Mouse (Mus musculus) kidney, embryonic 16.5 days (tissue): ENCODE measurements around the gene Slc5a5. TPM values are rescaled to one million over a fixed set of nuclear protein-coding genes. Genes with fewer than 3 reads are reported as not detected.

Source experiments
- ATAC-seq: fragments of 200-750 bp; cut with Nextera tagmentation; 2 replicates; pipeline ENCODE4 v1.8.0; 2017; ENCODE audit warnings: moderate TSS enrichment; ENCODE audit not compliant: low FRiP score, low TSS enrichment
- H3K27ac ChIP-seq: fragments of 300-500 bp; sonication (generic); 2 replicates; pipeline ENCODE4 v1.5.1; 2014; ENCODE audit warnings: low read length
- H3K27me3 ChIP-seq: fragments of 300-500 bp; sonication (generic); 2 replicates; pipeline ENCODE4 v1.6.1; 2014; ENCODE audit warnings: low read length, control low read depth, mixed read lengths; ENCODE audit not compliant: insufficient read depth
- H3K36me3 ChIP-seq: fragments of 300-500 bp; sonication (generic); 2 replicates; pipeline ENCODE4 v1.6.1; 2014; ENCODE audit warnings: low read length, control low read depth, mixed read lengths; ENCODE audit not compliant: insufficient read depth
- H3K4me1 ChIP-seq: fragments of 300-500 bp; sonication (generic); 2 replicates; pipeline ENCODE4 v1.6.1; 2014; ENCODE audit warnings: low read length, control low read depth, mixed read lengths; ENCODE audit not compliant: insufficient read depth
- H3K4me2 ChIP-seq: fragments of 300-500 bp; sonication (generic); replicated peaks from 2 replicates; pipeline ENCODE4 v1.6.1; 2014; ENCODE audit warnings: low read depth, low read length
- H3K4me3 ChIP-seq: fragments of 300-500 bp; sonication (generic); 2 replicates; pipeline ENCODE4 v1.5.1; 2014; ENCODE audit warnings: mild to moderate bottlenecking, low read length
- H3K9ac ChIP-seq: fragments of 300-500 bp; sonication (generic); replicated peaks from 2 replicates; pipeline ENCODE4 v1.6.1; 2014; ENCODE audit warnings: low read length
- H3K9me3 ChIP-seq: fragments of 300-500 bp; sonication (generic); 2 replicates; pipeline ENCODE4 v1.6.1; 2016; ENCODE audit warnings: low read length, control low read depth
- WGBS: fragments of 180-500 bp; shearing (Covaris S2); extraction: QIAGEN DNeasy Blood & Tissue Kit; methylation state at CpG from one replicate; pipeline ENCODE4 v1.1.7; 2014; 5-methylcytosine and 5-hydroxymethylcytosine counted together
- polyA plus RNA-seq: library from polyadenylated mRNA; unstranded; fragments of >200 nt; fragmentation: Nextera tagmentation; extraction: Ambion mirVana; gene quantifications from 2 replicates; pipeline ENCODE4 v1.2.1, GENCODE M21; 2015

The Slc5a5 gene
- polyA plus RNA-seq, 1 experiment from 2014 or later = 0.22 TPM

DNA sequence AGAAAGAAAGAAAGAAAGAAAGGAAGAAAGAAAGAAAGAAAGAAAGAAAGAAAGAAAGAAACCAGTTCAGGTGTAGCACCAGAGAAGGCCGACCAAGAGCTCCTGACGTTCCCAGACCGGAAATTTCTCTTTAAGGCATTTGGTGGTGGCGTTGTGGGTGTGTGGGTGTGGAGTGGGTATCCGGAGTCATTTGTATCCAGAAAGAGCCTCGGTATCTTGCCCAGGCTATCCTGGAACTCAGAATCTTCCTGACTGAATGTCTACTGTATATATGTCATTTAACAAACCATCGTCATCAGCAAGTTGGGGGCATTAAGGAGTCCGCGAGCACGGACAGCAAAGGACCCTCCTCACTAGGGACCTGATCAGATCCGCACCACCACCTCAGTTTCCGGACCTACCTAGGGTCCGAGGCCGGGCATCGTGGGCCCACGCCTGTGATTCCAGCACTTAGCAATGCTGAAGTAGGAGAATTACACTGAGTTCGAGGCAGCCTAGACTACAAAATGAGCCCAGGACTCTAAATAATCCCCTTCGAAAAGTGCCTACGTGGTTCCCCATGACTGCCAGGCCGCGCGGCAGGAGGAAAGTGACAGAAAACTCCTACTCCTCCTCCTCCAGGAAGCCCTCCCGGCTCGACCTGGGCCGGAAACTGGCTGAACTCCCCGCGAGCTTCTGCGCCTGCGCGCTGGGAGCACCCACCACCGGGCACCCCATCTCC, 19.8 kb downstream of the Slc5a5 start:
- H3K36me3 ChIP-seq = no peaks in the 10 kb centered on the region
- H3K27ac ChIP-seq = peak overlapping the region; percentile 93
- H3K9ac ChIP-seq = peak overlapping the region; percentile 86
- 3% methylated on average over 31 of the region's 31 CpGs for WGBS
- ATAC-seq = no peak
- no peaks in the 10 kb centered on the region for H3K27me3 ChIP-seq
- peak overlapping the region; percentile 85 for H3K4me3 ChIP-seq
- H3K9me3 ChIP-seq = no peaks in the 10 kb centered on the region
- H3K4me1 ChIP-seq = peaks cover 20% of the 10 kb centered on the region
- H3K4me2 ChIP-seq = peak overlapping the region; percentile 91

DNA sequence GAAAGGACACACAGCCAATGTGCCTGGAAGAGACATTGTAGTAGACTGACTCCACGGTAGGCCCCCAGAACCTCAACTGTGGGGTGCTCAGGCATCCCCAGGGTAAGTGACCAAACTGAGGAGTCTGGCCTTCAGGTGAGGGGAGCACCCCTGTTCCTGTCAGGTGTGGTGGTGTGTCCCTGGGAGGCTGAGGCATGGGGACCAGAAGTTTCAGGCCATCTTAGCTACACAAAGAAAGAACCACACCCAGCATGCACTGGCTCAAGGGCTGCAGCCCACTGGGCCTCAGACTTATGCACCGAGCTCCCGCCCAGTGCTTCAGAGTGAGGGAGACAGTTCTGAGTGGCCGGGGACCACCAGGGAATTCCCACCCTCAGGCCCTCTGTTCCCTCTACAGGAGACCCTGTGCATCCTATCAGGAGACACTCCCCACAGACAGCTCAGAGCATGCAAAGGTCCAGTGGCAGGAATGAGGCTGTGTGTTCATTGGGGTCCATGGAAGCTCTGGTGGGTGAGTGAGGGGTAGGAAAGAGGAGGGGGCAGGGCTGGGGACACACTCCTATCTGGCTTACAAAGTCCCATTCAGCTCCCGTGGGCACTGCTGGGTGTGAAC, 21.3 kb downstream of the Slc5a5 start:
- Histone ChIP-seq H3K36me3 (no peaks in the 10 kb centered on the region), H3K4me1 (peaks cover 22% of the 10 kb centered on the region), H3K4me3 (no peak overlapping the region), H3K9ac (no peak overlapping the region), H3K27ac (no peak overlapping the region), H3K4me2 (no peak overlapping the region), H3K9me3 (no peaks in the 10 kb centered on the region), H3K27me3 (no peaks in the 10 kb centered on the region)
- no peak for ATAC-seq
- WGBS = 79% methylated on average over 5 of the region's 5 CpGs

DNA sequence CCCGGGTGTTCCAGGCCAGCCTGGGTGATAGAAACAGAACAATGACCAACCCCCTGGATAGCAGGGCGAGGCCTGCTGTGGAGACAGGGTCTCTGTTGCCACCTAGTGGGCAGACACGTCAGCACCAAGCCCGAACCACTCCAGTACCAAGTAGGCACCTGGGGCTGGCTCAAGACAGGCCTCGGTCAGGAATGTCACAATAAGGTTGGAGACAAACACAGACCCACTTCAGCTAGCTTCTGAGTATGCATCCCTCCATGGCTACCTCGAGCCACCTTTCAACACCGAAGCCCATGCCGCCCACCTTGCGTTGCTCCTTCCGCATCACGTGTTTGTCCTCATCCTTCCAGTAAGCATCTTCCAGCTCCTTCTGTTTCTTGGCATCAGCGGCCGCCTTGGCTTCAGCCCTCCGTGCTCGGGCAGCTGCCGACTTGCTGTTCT, 22.9 kb downstream of the Slc5a5 start:
- Histone ChIP-seq H3K27ac (no peak overlapping the region), H3K27me3 (0 out of 2 replicates have a peak, but pooled peaks cover 3% of the 10 kb centered on the region), H3K4me2 (no peak overlapping the region), H3K9ac (no peak overlapping the region), H3K4me1 (peaks cover 32% of the 10 kb centered on the region), H3K4me3 (no peak overlapping the region), H3K9me3 (no peaks in the 10 kb centered on the region), H3K36me3 (no peaks in the 10 kb centered on the region)
- peak; percentile 6; the same call in 1 of the 2 replicates for ATAC-seq
- 46% methylated on average over 16 of the region's 16 CpGs for WGBS

GRCm38 (mm10) chr8:70869199-70869571, 23.4 kb downstream of the Slc5a5 start:
- H3K4me3 ChIP-seq = no peak overlapping the region; the same call in 1 of the 2 replicates
- peak overlapping the region; percentile 51 for H3K4me2 ChIP-seq
- H3K27me3 ChIP-seq = peaks cover 7% of the 10 kb centered on the region
- ATAC-seq = no peak
- H3K36me3 ChIP-seq = no peaks in the 10 kb centered on the region
- peaks cover 36% of the 10 kb centered on the region for H3K4me1 ChIP-seq
- H3K9me3 ChIP-seq = no peaks in the 10 kb centered on the region
- peak overlapping the region; percentile 76 for H3K27ac ChIP-seq
- WGBS = 36% methylated on average over 5 of the region's 5 CpGs
- H3K9ac ChIP-seq = peak overlapping the region; percentile 54; the same call in 1 of the 2 replicates

DNA sequence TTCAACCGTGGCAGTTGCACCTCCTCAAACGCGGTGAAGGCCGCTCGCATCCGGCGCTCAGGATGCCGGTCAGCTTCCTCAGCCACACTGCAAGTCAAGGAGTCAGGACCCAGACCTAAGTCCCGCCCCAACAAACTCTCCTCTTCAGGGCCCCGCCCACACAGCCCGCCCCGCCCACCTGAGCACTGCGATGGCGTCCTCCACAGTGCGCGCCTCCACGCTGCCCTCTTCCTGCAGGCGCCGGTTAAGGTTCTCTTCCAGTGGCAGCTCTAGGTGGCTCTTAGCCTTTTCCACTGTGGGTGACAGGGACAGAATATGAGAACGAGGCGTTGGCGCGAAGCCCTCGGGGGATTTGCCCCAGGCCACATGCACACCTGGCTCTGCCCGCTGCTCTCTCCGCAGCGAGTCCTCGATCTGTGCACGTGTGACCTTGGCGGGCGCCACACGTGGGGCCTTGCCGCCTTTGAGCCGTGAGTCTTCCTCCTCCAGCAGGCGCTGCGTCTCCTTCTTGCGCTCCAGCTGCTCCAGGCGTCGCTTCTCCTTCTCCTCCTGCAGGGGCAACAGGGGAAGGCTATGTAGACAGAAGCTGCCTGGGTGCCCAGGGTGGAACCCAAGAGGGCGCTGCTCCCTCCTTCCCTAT, 23.9 kb downstream of the Slc5a5 start:
- peak overlapping the region; percentile 54 for H3K9ac ChIP-seq
- H3K27me3 ChIP-seq = peaks cover 10% of the 10 kb centered on the region
- H3K9me3 ChIP-seq = no peaks in the 10 kb centered on the region
- 17% methylated on average over 40 of the region's 40 CpGs for WGBS
- H3K36me3 ChIP-seq = no peaks in the 10 kb centered on the region
- peak; percentile 9; the same call in 1 of the 2 replicates for ATAC-seq
- peak overlapping the region; percentile 51 for H3K4me2 ChIP-seq
- peak overlapping the region; percentile 76 for H3K27ac ChIP-seq
- H3K4me1 ChIP-seq = peaks cover 41% of the 10 kb centered on the region
- H3K4me3 ChIP-seq = peak overlapping the region; percentile 32

DNA sequence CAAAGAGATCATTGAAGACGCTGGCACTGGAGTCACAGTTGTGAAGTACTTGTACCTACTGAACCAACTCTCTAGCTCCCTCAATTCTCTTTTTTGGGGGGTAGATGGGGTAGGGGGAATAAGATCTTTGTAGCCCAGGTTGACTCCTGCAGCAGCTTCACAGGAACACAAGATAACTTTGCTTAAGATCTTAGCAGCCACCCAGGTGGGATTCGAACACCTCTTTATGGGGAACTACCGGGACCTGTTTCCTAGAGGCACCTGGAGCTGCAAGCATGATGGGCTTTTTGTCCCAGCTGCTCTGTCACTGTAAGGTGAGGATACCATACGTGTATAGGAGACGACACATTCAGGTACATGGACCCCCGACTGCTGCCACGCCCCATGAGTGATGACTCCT, 26.0 kb downstream of the Slc5a5 start:
- Histone ChIP-seq H3K27me3 (peaks cover 32% of the 10 kb centered on the region), H3K27ac (no peak overlapping the region; the same call in 1 of the 2 replicates), H3K9ac (0 out of 2 replicates have a peak overlapping the region, but pooled peaks have one; percentile 60), H3K36me3 (no peaks in the 10 kb centered on the region), H3K4me1 (peaks cover 51% of the 10 kb centered on the region), H3K9me3 (no peaks in the 10 kb centered on the region), H3K4me3 (no peak overlapping the region), H3K4me2 (no peak overlapping the region)
- 86% methylated on average over 7 of the region's 7 CpGs for WGBS
- ATAC-seq = no peak

- WGBS = 7% methylated on average over 12 of the region's 12 CpGs
Observed at GRCm38 (mm10) chr8:70866001-70866520, 26.5 kb downstream of the Slc5a5 start.

GRCm38 (mm10) chr8:70865350-70866000, 27.1 kb downstream of the Slc5a5 start:
- Histone ChIP-seq H3K36me3 (no peaks in the 10 kb centered on the region), H3K4me1 (peaks cover 53% of the 10 kb centered on the region), H3K27me3 (peaks cover 36% of the 10 kb centered on the region), H3K27ac (peak overlapping the region; percentile 85), H3K4me3 (peak overlapping the region; percentile 64), H3K9ac (peak overlapping the region; percentile 67), H3K4me2 (peak overlapping the region; percentile 80), H3K9me3 (no peaks in the 10 kb centered on the region)
- peak; percentile 85 for ATAC-seq
- under 1% methylated on average over 46 of the region's 46 CpGs for WGBS

More at GRCm38 (mm10) chr8:70866001-70866520, 26.5 kb downstream of the Slc5a5 start:
- no peaks in the 10 kb centered on the region for H3K9me3 ChIP-seq
- H3K4me1 ChIP-seq = peaks cover 53% of the 10 kb centered on the region
- H3K4me2 ChIP-seq = peak overlapping the region; percentile 80
- peaks cover 36% of the 10 kb centered on the region for H3K27me3 ChIP-seq
- ATAC-seq = peak; percentile 7
- H3K4me3 ChIP-seq = peak overlapping the region; percentile 64
- peak overlapping the region; percentile 85 for H3K27ac ChIP-seq
- H3K36me3 ChIP-seq = no peaks in the 10 kb centered on the region
- peak overlapping the region; percentile 60 for H3K9ac ChIP-seq

GRCm38 (mm10) chr8:70864712-70865221, 27.8 kb downstream of the Slc5a5 start:
- H3K4me2 ChIP-seq = peak overlapping the region; percentile 80
- 2% methylated on average over 24 of the region's 24 CpGs for WGBS

More at GRCm38 (mm10) chr8:70864712-70865221, 27.8 kb downstream of the Slc5a5 start:
- no peaks in the 10 kb centered on the region for H3K36me3 ChIP-seq
- peak overlapping the region; percentile 68 for H3K27ac ChIP-seq
- no peaks in the 10 kb centered on the region for H3K9me3 ChIP-seq
- peaks cover 53% of the 10 kb centered on the region for H3K4me1 ChIP-seq
- H3K27me3 ChIP-seq = peaks cover 36% of the 10 kb centered on the region
- peak overlapping the region; percentile 64 for H3K4me3 ChIP-seq
- peak overlapping the region; percentile 67 for H3K9ac ChIP-seq
- peak; percentile 11 for ATAC-seq
